Mouse (Mus musculus) hematopoietic stem cell, adult 5-6 weeks (primary cell): ENCODE measurements around the gene Tshb. TPM values are rescaled to one million over a fixed set of nuclear protein-coding genes. Genes with fewer than 3 reads are reported as not detected.
A peak's percentile ranks its signal among the peaks of the same experiment; 100 is the strongest.

Source experiments
- ATAC-seq, 2 experiments: fragments of 125-278 bp in 1 of 2; replicated peaks in 1 of 2; 2 replicates each; pipeline ENCODE4 v1.8.0; 2016 to 2017; ENCODE audit warnings: inconsistent platforms in 2 of 2, mild to moderate bottlenecking in 2 of 2, moderate number of reproducible peaks in 2 of 2, low read depth in 1 of 2, moderate TSS enrichment in 1 of 2; ENCODE audit not compliant: low FRiP score in 2 of 2, poor library complexity in 2 of 2, severe bottlenecking in 2 of 2, insufficient read depth in 1 of 2, low TSS enrichment in 1 of 2
- total RNA-seq: library from RNA; stranded (forward); fragments of 172-1452, 232-1000 nt; gene quantifications from 2 replicates; pipeline ENCODE4 v1.2.3, GENCODE M21; 2017

The Tshb gene
- not detected in 2 replicates for total RNA-seq

GRCm38 (mm10) chr3:102782618-102783017 lies at the start of gene Tshb:
Gene Tshb (minus strand): TSS chr3:102782718.
- no peak for ATAC-seq

- ATAC-seq: peak; percentile 80 to 81; a peak in 3 of 4 replicates
Observed at GRCm38 (mm10) chr3:102803937-102804336, 21.4 kb upstream of the Tshb start.

- ATAC-seq: peak; percentile 84 to 91
Observed at GRCm38 (mm10) chr3:102787369-102787768, 4.9 kb upstream of the Tshb start.

- ATAC-seq: no peak
Observed at GRCm38 (mm10) chr3:102773018-102773417, 9.5 kb downstream of the Tshb start.

- ATAC-seq: no peak
Observed at GRCm38 (mm10) chr3:102764850-102765249, 17.7 kb downstream of the Tshb start.

- no peak for ATAC-seq
Observed at GRCm38 (mm10) chr3:102763713-102764400, 18.7 kb downstream of the Tshb start.

- ATAC-seq: no peak
Observed at GRCm38 (mm10) chr3:102762388-102762787, 20.1 kb downstream of the Tshb start.

GRCm38 (mm10) chr3:102760236-102760635 lies 22.3 kb downstream of the Tshb start:
- no peak for ATAC-seq

- no peak for ATAC-seq
Observed at GRCm38 (mm10) chr3:102757019-102757418, 25.5 kb downstream of the Tshb start.

GRCm38 (mm10) chr3:102755801-102756200 lies 26.7 kb downstream of the Tshb start:
- peak; percentile 19 to 63; a peak in 3 of 4 replicates for ATAC-seq

- no peak for ATAC-seq
Observed at GRCm38 (mm10) chr3:102752457-102752856, 30.1 kb downstream of the Tshb start.

- no peak for ATAC-seq
Observed at GRCm38 (mm10) chr3:102752053-102752452, 30.5 kb downstream of the Tshb start.

- no peak for ATAC-seq
Observed at GRCm38 (mm10) chr3:102751536-102751935, 31.0 kb downstream of the Tshb start.

GRCm38 (mm10) chr3:102751136-102751535 lies 31.4 kb downstream of the Tshb start:
- no peak for ATAC-seq

GRCm38 (mm10) chr3:102748686-102749085 lies 33.8 kb downstream of the Tshb start:
- peak; percentile 40 to 51; a peak in 1 of 4 replicates for ATAC-seq

- no peak for ATAC-seq
Observed at GRCm38 (mm10) chr3:102748038-102748437, 34.5 kb downstream of the Tshb start.

GRCm38 (mm10) chr3:102746174-102746573 lies 36.3 kb downstream of the Tshb start:
- ATAC-seq: no peak

- peak; percentile 55 to 71 for ATAC-seq
Observed at GRCm38 (mm10) chr3:102744657-102745056, 37.9 kb downstream of the Tshb start.

- no peak for ATAC-seq
Observed at GRCm38 (mm10) chr3:102743781-102744471, 38.6 kb downstream of the Tshb start.
